Mouse (Mus musculus) left cerebral cortex, adult 2 months (tissue): ENCODE measurements around the gene Phf19. TPM values are rescaled to one million over a fixed set of nuclear protein-coding genes. Genes with fewer than 3 reads are reported as not detected.

ENCODE experiments used
- DNase-seq, 2 experiments: peaks; one replicate each; pipeline ENCODE4 v3.0.0; 2021 to 2022; ENCODE audit warnings: low spot score in 2 of 2, mixed read lengths in 1 of 2; ENCODE audit errors: extremely low spot score in 1 of 2
- H3K27ac ChIP-seq: fragments of 200-600 bp; 2 replicates; pipeline ENCODE4 v1.8.1; 2022
- H3K4me3 ChIP-seq: fragments of 200-600 bp; 2 replicates; pipeline ENCODE4 v1.8.1; 2022
- CTCF ChIP-seq: fragments of 200-600 bp; IDR thresholded peaks from 2 replicates; pipeline ENCODE4 v1.8.1; 2022; ENCODE audit warnings: antibody characterized with exemption, mild to moderate bottlenecking, moderate library complexity
- intact Hi-C: fragments of 180-260 bp; cut with DNase I; formaldehyde crosslinking; loops from one replicate; pipeline ENCODE4 v1.15.1; 2025
- long read RNA-seq, 2 experiments: library from polyadenylated mRNA; stranded (forward); transcript quantifications; one replicate each; pipeline ENCODE4 v2.0.0; 2021; ENCODE audit warnings: borderline mapping rate in 2 of 2
- total RNA-seq, 2 experiments: library from RNA; stranded (reverse); gene quantifications; 2 replicates each; pipeline ENCODE4 v1.2.3; 2021

The Phf19 gene
- 1 to 10 TPM in 1 of 2 experiments, under 1 TPM in 1; 0.84 to 1.3 TPM for total RNA-seq
- long read RNA-seq, experiment 1 = 0 reads
- long read RNA-seq, experiment 2 = 0 reads

DNA sequence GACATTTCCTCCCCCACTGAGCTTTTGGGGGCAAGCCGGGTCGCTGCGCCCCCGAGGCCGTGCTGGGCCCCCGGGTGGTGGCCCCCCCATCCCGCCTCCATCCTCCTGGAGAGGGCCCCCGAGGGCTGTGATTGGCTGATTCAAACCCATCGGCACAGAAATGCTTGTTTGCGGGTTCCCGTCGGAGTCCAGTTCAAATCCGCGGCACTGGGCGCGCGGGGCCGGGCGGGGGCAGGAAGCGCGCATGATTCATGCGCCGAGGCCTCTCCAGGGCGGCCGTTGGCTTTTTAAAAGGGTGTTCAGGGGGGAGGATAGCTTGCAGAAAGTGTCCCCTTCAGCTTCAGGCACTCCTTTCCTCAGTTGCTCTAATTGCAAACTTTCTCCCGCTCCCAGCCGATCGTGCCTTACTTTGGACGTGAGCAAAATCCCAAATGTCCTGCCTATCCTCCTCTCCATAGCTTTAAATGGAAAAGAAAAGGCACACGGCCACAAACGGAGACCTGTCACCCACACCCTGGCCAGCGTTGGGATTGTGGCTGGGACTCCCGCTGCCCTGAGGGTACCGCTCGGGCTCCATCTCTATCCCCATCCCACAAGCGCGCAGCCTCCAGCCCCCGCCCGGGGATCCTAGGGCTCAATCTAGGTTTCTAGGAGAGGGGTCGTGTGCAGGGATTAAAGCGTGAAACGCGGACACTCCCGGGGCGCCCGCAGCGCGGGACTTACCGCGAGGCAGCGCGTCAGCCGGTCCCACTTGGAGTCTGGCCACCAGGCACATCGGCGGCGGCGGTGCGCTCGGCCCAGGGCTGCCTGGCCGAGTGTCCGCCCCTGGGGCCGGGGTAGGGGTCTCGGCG, at the start of gene Phf19:
TSS of gene Phf19 (minus strand) at position 809 of the 851 bp plus-strand sequence.
- TF ChIP-seq CTCF = no peak; the same call in 1 of the 2 replicates
- H3K27ac ChIP-seq = no peak within 1 kb of the TSS
- intact Hi-C loops = no loop called here
- H3K4me3 ChIP-seq = peak within 1 kb of the TSS; percentile 51
- DNase-seq = peak in 1 of 2 experiments; percentile 19

DNA sequence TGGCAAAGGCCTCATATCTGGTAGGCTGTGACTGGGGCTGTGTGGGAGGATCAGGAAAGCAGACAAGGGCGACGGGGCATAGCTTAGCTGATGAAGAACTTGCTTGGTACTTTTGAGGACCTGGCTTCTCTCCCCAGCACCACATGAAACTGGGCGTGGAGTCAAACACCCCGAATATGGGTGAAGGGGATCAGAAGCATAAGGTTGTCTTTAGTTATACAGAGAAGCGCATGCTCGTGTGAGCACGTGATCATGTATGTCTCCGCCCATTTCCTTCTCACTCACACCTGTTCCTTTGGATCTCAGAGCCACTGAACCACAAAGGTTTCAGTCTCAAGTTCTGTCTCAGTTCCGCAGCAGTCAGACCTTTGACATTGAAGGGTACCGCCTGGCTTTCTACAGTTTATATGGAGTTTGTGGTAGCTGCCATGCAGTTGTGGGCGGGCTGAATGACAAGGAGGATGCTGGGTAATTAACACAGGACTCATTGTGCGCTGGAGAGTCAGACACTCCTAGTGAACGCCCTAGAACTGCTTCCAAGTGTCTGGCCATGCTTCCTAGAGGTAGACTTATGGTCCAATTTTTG, 49.6 kb upstream of the Phf19 start:
- Histone ChIP-seq H3K4me3 (no peak overlapping the region), H3K27ac (no peak overlapping the region)
- no peak for DNase-seq
- intact Hi-C loops = no loop called here
- no peak for TF ChIP-seq CTCF

DNA sequence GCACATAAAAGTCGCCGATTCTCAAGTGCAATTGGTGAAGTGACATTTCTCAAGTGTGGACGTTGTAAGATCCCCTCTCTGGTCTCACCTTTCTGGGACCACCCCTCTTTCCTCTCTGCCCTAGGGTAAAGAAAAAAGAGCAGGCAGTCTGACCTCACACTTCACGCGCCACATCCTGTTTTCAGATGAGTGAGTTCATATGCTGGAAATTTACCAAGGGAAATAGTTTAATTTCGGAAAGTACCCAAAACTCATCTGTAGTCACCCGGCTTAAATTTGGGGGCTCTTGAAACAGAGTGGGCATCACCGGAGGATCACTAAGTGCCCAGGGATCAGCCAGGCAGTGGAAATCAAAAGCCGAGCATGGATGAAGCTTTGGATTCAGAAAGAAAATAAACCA, 49.1 kb upstream of the Phf19 start:
- no peak overlapping the region for H3K27ac ChIP-seq
- no peak for TF ChIP-seq CTCF
- DNase-seq = no peak
- H3K4me3 ChIP-seq = no peak overlapping the region
- intact Hi-C loops = no loop called here

DNA sequence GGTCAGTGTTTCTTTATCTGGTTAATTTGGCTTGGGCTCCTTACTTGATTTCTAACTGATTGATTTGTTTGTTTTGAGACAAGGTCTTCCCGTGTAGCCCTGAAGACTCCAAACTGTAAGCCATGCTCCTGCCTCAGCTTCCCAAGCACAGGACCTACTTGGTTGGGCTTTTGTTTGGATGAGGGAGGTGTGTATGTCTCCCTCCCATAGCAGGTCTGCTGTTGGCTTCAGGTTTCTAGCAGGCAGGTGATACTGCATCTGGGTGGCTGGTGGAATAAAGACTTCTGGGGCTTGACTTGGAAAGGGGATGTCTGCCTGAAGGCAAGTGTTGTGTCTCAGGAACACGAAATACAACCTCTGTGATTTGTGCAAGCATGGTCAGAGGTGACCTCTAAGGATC, 48.4 kb upstream of the Phf19 start:
- Histone ChIP-seq H3K4me3 (no peak overlapping the region), H3K27ac (no peak overlapping the region)
- no peak for TF ChIP-seq CTCF
- intact Hi-C loops = no loop called here
- DNase-seq = no peak

DNA sequence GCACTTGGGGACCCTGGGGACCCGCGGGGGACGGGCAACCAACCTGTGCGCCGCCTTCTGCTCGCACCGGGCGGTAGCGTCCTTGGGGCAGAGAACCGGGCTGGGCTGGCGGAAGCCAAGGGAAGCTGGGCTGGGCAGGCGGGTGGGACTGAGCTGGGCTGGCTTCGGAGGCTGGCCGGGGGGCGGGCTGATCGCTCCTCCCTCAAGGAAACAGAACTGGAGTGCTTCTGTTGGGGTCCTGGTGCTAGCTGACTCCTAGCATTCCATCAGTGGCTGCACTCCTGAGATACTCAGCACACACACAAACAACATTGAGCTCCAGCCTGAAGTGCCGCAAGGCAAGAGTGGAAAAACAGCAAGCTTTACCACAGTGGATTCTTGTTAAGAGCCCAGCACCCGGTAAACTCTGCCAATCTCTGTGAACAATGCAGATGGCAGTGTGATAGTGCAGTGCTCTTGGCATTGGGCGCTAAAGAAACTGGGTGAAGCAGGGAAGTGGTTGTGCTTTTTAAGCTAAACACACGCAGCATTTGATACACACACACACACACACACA, 47.7 kb upstream of the Phf19 start, which contains the start of gene Traf1:
TSS of gene Traf1 (minus strand) at position 292 of the 556 bp plus-strand sequence.
- Histone ChIP-seq H3K4me3 (peak within 1 kb of the TSS; percentile 24; the same call in 1 of the 2 replicates), H3K27ac (no peak within 1 kb of the TSS)
- intact Hi-C loops = no loop called here
- TF ChIP-seq CTCF = no peak
- DNase-seq = peak in 1 of 2 experiments; percentile 28

DNA sequence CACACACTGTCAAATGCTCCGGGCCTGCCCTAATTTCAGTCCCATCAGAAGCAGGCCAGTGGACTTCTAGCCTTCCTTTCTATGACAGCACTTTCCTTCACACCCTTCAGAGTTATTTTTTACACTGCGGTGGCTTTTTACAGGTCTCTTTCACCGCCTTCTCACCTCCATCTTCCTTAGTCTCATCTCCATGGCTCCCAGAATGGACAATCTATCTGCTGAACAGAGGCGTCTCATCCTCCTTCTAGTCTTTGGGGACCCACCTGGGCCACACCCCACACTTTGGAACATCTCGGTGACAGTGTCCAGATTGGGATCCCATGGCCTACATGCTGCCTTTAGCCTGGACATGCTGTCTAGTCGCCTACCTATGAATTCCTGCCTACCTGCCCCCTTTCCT, 47.1 kb upstream of the Phf19 start:
- no peak for TF ChIP-seq CTCF
- H3K4me3 ChIP-seq = 0 out of 2 replicates have a peak overlapping the region, but pooled peaks have one; percentile 24
- intact Hi-C loops = no loop called here
- DNase-seq = no peak
- no peak overlapping the region for H3K27ac ChIP-seq

DNA sequence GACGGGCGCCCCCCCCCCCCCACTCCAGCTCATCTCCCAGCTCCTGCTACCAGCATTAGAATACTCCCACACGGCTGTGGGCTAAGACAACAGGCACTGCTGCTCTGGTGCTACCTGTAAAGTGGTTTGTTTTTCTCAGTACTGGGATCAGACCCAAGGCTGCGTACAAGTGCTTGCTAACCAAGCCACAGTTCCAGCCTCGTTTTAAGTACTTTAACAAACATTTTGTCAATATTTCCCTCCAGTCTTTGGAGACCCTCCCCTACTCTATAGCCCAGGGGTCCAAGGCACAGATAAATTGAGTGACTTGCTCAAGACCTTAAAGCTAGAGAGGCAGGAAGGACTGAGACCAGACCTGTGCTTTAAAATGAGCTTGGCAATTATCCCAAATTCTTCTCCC, 46.6 kb upstream of the Phf19 start:
- DNase-seq = no peak
- H3K4me3 ChIP-seq = no peak overlapping the region
- TF ChIP-seq CTCF = no peak
- H3K27ac ChIP-seq = no peak overlapping the region
- intact Hi-C loops = no loop called here

DNA sequence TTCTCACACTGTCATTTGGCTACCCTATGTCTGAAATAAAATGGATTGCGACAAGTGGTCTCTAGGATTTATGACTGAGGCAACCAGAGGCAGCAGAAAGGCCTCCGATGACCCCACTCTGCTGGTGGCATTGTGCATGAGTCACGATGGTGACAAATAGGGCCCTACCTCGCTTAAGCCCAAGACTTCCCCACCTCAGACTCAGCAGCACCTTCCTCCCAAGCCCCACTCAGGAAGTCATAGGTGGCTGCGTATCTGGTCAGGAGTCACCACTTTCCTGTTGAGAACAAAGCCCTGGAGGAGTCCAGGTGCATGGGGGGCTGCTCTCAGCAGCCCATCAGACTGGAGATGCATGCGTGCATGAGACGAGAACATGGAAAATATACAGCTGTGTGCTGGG, 44.8 kb upstream of the Phf19 start:
- intact Hi-C loops = no loop called here
- TF ChIP-seq CTCF = no peak

DNA sequence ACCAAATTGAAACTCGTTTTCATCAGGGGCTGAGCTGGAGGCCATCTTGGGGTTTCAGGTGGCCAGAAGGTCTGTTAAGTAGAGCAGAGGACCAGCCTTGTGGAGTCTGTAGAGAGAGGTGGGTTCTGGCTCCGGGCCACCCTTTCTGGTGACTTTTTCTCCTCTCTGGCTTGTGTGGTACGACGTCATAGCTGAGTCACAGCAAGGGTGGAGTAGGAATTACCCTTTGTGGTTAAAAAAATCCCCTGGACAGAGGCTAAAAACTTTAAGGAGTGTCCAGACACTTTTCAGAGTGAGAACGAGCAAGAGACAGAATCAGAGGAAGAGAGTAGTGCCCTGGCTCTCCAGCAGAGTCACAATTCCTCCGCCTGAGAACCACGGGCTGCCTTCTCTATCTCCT, 44.2 kb upstream of the Phf19 start:
- no peak for DNase-seq
- intact Hi-C loops = no loop called here
- Histone ChIP-seq H3K4me3 (no peak overlapping the region), H3K27ac (no peak overlapping the region)
- no peak for TF ChIP-seq CTCF

More for the DNA sequence above, 44.8 kb upstream of the Phf19 start:
- Histone ChIP-seq H3K4me3 (no peak overlapping the region), H3K27ac (no peak overlapping the region)
- no peak for DNase-seq

DNA sequence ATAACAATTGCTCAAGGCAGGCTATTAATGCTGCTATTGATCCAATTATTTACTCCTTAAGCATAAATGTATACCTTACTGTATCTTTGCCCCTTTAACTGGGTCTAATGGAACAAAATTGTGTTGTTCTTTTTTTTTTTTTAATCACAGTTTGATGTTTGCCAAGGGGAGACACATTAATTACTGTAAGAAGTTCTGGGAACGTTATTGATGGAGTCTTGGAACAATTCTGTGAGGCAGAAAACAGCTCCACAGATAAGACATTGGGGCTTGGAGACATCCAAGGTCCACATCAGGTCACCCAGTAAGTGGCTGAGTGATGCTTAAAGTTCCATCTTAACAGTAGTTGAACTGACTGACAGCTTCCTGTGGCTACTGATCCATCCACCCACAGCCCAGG, 43.6 kb upstream of the Phf19 start:
- Histone ChIP-seq H3K27ac (no peak overlapping the region), H3K4me3 (no peak overlapping the region)
- intact Hi-C loops = no loop called here
- no peak for TF ChIP-seq CTCF
- no peak for DNase-seq

DNA sequence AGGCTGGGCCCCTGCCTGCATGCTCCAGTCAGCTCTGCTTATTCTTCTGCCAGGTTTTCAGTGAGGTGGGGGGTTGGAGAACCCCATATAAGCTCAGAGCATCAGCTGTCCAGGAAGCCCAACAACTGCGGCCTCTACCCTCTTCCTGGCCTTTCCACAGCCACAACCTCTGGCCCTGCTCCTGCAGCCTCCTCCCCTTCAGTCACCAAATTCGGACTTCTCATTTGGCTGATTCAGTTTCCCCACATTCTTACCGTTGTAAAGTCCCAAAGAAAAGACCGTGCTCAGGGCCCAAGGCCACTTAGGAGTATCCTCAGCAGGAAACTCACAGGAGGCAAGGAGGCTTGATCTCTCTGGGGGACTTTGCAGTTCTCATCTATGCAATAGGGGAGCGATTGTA, 43.1 kb upstream of the Phf19 start:
- Histone ChIP-seq H3K27ac (no peak overlapping the region), H3K4me3 (no peak overlapping the region)
- no peak for DNase-seq
- no peak for TF ChIP-seq CTCF
- intact Hi-C loops = no loop called here

DNA sequence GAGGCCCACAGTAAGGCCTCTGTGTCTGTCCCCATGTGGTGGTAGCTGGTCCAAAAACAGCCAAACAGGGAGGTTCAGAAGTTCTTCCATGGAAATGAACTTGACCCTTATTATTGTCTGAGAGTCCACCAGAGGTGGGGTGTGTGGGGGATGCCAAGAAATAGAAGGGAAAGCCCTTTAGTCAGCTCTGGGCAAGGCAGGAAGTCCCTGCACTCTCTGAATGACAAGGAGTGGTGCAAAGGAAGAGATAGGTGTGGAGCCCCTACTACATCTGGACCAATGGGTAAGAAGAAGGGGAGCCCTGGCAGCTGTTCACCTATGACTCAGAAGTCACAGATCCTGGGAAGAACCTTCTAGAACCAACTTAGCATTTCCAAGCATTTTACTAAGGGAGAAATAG, 40.5 kb upstream of the Phf19 start:
- Histone ChIP-seq H3K27ac (no peak overlapping the region), H3K4me3 (no peak overlapping the region)
- intact Hi-C loops = no loop called here
- TF ChIP-seq CTCF = no peak
- no peak for DNase-seq
